Mouse (Mus musculus) lung, postnatal 14 days (tissue): ENCODE measurements around the gene Gpx8.

Experiments used
- DNase-seq: peaks from one replicate; pipeline ENCODE4 v3.0.0; 2021

Gpx8 gene

GRCm38 (mm10) chr13:113046211-113046883, at the start of gene Gpx8:
Gpx8 (minus strand) TSS chr13:113046410.
- peak; percentile 60 for DNase-seq

- DNase-seq, result no peak
Measured at GRCm38 (mm10) chr13:113094618-113095017, 48.4 kb upstream of the Gpx8 start.

DNA sequence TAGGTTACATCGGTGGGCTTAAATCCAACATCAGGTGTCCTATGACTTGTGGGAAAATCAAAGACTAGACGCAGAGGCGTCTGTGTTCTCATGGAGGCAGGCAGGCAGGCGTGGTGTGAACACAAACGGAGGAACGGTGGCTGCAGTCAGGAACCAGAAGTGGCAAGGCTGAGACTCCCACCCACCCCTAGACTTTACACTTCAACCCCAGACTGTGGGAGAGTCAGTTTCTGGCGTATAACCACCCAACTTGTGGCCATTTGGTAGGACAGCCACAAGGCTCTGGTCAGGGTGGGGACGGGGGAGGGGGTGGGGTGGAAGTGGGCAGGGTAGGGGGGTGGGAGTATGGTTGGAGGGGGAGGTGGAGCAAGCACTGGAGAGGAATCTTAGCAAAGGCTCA, 44.3 kb upstream of the Gpx8 start:
- no peak for DNase-seq

DNA sequence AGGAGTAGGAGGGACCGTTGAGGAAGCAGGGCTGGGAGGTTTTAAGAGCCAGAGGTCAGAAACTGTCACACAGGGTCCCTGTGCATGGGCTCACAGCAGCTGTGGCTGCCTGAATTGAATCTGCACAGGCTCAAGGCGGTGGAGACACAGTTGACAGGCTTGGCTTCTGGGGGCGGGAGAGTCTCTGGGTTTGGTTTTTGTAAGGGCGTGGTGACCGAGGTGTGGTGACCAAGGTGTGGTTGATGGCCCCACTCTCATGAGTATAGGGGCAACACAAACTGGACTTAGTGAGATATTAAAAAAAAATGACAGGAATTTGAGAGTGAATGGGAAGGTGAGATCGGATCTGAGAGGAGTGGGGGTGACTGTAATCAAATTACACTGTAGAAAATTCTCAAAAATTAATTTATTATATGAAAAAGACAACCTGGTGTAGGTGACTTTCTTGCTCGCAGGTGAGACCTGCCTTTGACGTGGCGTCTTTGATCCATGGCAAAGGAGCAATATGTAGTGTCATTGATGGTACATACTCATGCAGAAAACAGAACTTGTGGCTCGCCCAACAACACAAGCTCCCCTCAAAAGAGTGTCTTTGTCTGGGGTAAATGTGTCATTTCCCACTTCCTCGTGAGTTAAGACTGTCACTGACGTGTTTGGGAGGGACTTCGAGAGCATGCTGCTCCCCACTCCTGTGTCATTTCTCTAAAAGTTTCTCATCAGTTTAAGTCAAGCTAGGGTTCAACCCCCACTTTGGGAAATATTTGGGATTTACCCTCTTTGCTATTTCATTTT, 41.2 kb upstream of the Gpx8 start:
- no peak for DNase-seq

GRCm38 (mm10) chr13:113084732-113085131, 38.5 kb upstream of the Gpx8 start:
- no peak for DNase-seq

GRCm38 (mm10) chr13:113082101-113082500, 35.9 kb upstream of the Gpx8 start:
- no peak for DNase-seq

GRCm38 (mm10) chr13:113079021-113079420, 32.8 kb upstream of the Gpx8 start:
- DNase-seq, result no peak

GRCm38 (mm10) chr13:113064542-113064941, 18.3 kb upstream of the Gpx8 start:
- no peak for DNase-seq

GRCm38 (mm10) chr13:113061746-113062145, 15.5 kb upstream of the Gpx8 start:
- DNase-seq, result no peak

DNA sequence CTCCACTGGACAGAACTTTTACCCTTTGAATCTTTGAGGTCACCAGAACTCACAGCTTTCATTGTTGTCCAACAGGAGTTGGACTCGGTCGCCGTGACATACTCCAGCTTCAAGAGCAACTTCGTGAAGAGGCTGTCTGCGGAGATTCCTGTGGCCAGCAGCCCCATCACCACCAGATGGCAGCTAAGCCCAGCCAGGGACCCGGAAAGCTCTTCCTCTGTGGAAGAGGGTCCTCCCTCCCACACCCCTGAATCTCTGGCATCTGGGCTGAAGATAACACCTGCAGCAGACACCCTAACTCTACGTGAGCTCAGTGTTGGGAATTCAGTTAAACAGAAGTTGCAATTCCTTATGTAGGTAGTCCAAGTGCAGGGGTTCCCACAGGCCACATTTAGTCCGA, 9.6 kb upstream of the Gpx8 start:
- no peak for DNase-seq

DNA sequence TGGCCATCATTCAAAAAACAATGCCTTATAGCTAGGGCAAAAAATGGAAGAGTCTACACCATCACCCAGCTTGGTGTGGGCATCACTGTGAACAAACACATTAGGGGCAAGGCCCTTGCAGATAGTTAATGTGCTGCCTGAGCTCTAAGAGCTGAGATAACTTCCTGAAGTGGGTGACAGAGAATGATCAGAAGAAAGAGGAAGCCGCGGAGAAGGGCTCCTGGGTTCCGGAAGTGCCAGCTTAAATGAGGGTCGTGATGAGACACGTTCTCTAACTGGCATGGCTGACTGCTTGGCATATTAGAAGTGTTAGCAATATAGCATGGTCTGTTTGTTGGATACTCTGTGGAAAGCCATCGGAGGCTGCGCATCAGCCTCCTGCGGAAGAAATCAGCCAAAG, 8.0 kb upstream of the Gpx8 start:
- DNase-seq, result no peak

DNA sequence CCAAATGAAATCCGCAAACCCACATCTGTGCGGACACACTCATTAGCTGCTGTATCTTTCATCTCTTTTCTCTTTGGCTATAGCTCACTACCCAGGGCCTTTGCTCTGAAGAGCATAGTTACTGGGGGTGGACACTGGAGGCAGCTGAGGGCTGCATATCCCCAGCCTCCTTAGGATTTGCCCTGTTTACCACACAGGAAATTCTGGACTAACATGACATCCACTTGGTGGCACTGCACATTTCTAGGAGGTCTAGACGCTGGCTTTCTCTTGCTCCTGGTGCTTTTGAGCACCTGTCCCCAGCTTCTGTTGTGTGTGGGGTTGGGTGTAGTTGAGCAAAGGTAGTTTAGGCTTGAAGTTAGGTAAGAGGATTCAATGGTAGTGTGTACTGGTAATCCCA, 1.4 kb upstream of the Gpx8 start:
- DNase-seq, result no peak

- no peak for DNase-seq
Measured at GRCm38 (mm10) chr13:113047018-113047417, 808 bp upstream of the Gpx8 start.

GRCm38 (mm10) chr13:113045458-113046110, 626 bp downstream of the Gpx8 start:
- DNase-seq, result no peak

GRCm38 (mm10) chr13:113044876-113045275, 1.3 kb downstream of the Gpx8 start:
- DNase-seq, result no peak

DNA sequence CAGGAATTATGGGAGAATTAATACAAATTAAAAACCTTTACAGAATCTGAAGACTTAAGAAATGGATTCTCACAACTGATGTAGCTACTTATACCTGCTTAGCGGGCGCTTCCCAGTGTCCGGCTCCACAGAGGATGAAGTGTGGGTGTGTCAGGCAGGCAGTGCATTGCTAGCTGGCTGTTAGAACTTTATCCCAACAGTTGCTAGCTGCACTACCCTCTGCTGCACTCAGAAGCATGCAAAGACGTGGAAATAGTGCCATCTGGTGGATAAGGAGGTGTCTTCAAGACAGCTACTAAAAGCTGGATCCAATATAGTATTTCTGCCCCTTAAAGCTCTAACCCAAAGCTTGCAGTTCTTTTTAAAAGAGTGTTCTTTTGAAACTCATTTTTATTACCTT, 10.4 kb downstream of the Gpx8 start:
- peak; percentile 83 for DNase-seq

GRCm38 (mm10) chr13:113034950-113035421, 11.2 kb downstream of the Gpx8 start, which contains the start of gene Cdc20b:
Cdc20b (plus strand) TSS chr13:113035111.
- peak; percentile 56 for DNase-seq

DNA sequence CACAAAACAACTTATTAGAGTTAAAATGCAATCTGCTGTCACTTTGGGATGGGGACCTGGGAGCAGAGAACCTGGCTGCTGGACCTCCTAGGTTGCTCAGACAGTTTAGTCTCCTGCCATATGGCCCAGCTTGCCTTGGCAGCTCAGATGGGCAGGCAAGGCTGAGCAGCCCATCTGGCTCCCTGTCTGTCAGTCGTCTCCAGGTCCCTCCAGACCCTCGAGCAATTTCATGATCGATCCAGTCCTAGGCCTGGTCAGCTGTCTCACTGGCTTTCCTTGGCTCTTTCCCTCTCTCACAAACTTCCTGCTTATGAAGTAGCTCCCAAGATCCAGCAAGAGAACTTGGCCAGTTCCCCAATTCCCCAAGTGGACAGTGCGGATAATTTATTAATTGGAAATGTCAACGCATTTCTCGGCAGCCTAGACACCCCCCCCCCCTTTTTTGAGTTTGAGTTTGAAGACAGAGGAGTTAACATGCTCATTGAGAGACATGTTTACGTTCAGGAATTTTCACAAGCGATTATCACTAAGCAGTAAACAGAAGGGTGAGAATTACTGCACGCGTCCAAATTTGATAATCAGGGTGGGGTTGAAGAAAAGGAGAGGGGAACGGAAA, 11.8 kb downstream of the Gpx8 start:
- DNase-seq, result no peak

DNA sequence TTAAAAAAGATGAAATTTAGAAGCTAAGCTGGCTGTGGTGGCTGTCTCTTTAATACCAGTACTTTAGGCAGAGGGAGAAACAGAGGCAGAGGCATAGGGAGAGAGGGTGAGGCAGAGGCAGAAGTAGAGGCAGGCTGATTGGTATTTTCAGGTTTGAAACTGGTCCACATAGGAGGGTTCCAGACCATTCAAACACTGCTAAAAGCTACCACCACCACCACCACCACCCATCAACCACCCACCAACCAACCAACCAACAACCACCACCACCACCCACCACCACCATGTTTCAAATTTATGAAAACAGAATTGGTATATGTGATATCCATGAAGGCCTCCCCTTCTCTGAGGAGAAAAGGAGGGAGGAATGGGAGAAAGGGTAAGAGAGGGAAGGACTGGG, 13.4 kb downstream of the Gpx8 start:
- no peak for DNase-seq

GRCm38 (mm10) chr13:113031792-113032571, 14.2 kb downstream of the Gpx8 start:
- no peak for DNase-seq

DNA sequence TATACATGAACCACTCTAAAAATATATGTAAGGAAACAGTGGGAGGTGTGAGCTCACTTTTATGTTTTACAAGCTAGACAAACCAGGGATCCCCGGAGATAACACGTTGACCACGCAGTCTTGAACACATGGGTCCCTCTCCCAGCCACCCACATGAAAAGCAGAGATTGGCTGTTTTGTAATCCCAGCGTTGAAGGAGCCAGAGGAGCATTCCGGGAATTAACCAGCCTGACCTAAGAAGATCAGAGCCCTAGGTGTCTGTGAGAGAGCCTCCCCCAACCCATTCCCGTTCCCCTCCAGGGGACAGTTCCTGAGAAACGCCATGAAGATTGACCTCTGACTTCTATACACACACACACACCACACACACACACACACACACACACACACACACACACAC, 14.9 kb downstream of the Gpx8 start:
- no peak for DNase-seq
